Mouse (Mus musculus) T-helper 1 cell (primary cell): ENCODE results near the gene Cavin2.

ENCODE experiments used
- in situ Hi-C: fragments of 300-600 bp; cut with MboI, MseI; formaldehyde crosslinking; loops from one replicate; pipeline ENCODE4 v1.15.1; 2025; ENCODE audit warnings: high pct_unique_total_duplicates

The Cavin2 gene

DNA sequence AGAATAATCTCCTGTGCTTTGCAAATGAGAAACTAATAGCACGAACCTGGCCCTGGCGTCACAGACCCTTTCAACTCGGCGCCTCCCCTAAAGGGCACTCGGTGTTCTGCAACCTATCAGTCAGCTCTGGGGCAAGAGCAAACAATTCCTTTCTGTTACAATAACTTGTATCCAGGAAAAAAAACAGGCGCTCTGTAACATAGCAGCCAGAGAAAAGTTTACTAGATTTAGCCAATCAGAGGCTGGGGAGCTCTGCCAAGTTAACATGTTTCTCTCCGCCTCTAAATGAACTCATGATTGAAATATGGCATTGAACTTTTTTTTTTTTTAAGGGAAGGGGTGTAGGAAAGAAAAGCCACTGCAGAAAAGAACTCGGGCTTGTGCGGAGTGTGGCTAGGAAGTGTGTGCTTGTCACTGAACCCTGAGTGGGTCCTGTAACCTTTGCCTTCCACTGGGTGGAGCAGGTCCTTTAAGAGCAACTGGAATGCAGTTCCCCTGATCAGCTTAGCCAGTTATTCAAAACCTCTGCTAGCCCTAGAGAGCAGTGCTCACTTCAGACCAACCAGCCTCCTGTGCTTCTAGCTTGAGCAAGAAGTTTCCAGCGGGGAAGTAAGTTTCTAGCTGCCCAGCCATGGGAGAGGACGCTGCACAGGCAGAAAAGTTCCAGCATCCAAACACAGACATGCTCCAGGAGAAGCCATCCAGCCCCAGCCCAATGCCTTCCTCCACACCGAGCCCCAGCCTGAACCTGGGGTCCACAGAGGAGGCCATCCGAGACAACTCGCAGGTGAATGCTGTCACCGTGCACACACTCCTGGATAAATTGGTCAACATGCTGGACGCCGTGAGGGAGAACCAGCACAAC, at the start of gene Cavin2:
TSS of gene Cavin2 (plus strand) at position 372 of the 865 bp plus-strand sequence.
- in situ Hi-C loops: no loop called here

DNA sequence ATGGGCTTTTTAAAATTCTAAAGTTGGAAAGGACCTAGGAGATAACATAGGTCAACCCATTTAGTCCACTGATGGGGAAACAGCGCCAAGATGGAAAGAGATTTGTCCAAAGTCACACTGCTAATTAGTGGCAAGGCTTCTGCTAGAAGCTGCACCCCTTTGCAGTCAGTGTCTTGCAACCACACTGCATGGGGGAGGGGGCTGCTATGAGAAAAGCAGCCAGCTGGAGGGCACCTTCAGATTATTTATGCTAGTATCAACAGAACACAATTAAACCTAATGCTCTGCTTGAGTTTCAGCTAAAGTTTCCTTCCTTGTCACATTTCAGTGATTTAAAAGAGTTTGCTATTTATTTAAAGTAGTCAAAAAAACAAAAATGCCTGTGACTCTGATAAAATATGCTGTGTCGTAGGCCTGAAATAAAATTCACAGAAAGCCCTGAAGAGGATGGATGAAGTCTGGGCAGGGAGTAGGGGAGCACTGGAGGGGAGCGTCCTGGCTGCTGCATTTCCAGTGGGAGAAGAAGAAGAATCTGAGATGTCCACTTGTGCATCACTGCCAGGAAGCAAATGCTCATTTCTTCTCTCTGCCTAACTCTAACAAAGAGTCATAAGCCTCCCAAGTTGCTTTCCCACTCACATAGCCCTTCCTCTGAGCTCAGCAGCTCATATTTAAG, 47.5 kb upstream of the Cavin2 start:
- in situ Hi-C loops: no loop called here

DNA sequence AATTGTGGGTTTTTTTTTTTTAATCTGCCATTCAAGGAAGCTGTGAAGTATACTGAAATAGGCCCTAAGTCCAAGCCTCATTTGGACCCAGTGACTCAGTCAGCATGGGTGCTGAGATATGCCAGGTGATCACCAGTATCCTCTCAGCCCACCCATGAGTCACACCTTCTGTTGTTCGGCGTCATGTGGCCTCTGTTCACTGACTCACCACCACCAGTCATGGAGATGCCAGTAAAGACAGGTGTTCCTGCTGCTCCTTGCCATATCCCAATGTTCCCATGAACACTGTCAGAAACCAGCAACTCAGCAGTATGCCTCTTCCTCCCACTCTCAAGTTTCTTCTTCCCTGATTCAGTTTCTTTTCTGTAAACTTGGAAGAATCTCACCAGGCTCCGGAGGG, 45.6 kb upstream of the Cavin2 start:
- in situ Hi-C loops: no loop called here

DNA sequence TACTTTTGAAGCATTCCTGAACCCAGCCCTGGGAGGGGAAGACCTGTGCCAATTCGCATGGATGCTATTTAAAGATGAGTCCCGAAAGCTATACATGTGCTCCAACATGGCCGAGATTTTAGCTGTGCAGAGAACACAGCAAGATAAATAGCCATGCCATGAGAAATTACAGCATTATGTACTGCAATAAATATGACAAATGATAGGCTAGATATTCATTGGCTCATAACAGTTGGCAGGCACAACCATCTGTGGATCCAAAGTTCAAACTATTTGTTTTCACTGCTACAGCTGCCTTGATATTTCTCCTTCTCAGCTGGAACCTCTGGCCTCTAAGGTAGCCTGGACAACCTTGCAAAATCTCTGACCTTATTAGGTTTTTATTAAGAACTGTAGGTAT, 45.1 kb upstream of the Cavin2 start:
- in situ Hi-C loops: no loop called here

DNA sequence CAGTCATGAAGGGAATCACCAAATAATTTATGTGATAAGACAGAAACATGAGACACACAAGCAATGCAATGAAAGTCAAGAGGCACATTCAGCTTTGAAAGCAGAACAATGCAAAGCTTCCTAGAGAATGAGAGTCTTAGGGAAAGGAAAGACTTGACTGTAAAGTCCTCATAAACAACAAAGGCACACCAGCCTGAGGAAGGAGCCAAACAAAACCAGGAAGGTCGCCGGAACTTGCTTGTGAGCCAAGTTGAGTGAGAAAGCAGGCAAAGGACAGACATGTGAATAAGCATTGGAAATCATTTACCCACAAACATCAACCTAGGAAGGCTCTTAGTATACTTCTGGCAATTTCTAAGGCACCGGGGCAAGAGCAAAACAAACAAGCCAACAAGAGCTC, 43.5 kb upstream of the Cavin2 start:
- in situ Hi-C loops: no loop called here

DNA sequence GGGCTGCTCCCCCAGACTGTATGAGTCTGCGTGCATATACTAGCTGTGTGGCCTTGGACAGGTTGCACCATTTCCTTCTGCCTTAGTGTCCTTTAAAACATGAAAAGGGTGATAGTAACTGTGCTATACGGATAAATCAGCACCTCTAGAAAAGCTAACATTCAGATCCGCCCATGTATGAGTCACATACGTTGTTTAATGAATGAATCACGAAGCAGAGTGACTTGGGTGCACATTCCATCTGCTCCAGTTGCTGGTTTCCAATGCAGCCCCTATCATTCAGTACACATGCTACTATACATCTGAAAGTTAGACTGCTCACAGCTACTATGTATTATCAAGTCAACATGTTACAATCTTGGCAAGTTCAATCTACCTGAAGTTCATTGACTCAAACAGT, 38.6 kb upstream of the Cavin2 start:
- in situ Hi-C loops: no loop called here

DNA sequence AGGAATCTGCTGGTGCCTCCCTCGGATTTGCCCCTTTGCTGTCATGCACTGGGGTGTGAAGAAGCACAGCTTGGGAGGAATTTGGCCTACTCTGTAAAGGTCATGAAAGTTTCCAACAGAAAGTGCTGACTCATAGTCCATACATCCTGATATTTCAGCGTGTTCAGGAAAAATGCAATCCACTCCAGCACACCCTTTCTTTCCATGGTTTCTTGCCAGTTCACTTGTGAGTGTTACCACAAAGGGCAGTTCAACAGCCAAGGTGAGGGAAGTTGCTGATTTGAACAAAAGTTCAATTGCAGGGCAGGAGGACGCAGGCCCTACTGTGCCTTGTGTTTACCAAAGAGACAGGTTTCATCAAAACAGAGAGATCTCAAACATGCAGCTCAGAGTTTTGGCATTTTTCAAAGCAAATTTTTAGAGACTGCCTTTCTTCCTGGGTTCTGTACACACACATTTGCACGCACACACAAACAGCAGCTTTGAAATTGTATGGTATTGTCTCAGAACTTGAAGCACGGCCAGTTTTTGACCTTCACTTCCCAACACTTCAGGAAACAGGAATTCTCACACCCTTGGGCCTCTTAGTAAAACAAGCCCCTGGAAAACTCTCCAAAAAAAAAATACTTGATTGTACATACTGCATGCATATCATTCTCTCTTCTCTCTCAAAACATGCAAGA, 23.7 kb upstream of the Cavin2 start:
- in situ Hi-C loops: no loop called here

DNA sequence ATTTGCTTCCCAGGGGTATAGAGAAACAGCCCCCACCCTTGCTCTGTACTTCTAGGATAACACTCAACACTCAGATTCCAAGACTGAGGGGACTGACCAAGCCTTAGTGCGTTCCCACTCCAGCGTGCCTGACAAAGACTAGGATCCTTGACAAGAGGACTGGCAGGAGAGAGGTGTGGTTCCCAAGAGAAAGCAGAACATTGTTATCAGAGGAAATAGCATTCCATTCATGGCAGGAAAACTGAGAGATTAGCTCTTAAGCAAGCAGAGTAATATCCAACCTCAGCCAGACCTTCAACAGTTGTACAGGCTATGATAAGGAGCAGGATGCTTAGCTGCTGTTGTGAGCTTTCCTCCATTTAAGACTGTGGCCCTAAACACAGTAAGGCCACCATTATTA, 23.0 kb upstream of the Cavin2 start:
- in situ Hi-C loops: no loop called here

DNA sequence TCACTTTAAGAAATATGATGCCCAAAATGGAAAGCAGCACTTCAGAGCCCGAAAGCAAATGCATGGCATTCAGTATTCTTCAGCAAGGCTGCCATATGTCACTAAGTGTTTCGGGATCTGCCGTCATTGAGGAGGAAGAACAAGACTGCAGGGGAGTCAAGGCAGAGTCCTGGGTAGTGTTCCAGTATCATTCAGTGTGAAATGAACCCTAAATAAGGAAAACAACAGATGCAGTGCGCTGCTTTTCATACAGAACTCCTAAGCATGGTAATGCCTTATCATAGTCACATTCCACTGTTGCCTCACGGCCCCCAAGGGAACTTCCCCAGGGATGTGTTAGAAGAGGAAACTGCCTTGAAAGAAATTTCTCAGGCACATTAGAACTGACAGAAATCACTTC, 21.8 kb upstream of the Cavin2 start:
- in situ Hi-C loops: no loop called here

DNA sequence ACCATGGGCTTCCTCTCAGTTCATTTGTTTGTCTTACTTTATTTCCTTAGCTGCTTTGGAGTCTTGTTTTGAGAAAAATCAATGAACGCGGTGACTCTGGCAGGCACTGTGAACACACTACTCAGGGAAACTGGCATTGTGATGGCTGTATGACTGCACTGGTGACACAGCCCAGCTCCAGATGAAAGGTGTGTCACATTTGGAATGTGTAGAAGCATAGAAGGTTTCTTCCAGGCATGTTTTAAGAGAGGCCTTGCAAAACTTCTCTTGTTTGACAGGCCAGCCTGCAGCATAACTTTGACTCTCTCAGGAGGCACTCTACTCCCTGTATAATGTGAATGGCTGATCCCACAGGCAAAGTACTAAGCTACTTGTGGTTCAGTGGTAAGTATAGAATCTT, 20.7 kb upstream of the Cavin2 start:
- in situ Hi-C loops: no loop called here

DNA sequence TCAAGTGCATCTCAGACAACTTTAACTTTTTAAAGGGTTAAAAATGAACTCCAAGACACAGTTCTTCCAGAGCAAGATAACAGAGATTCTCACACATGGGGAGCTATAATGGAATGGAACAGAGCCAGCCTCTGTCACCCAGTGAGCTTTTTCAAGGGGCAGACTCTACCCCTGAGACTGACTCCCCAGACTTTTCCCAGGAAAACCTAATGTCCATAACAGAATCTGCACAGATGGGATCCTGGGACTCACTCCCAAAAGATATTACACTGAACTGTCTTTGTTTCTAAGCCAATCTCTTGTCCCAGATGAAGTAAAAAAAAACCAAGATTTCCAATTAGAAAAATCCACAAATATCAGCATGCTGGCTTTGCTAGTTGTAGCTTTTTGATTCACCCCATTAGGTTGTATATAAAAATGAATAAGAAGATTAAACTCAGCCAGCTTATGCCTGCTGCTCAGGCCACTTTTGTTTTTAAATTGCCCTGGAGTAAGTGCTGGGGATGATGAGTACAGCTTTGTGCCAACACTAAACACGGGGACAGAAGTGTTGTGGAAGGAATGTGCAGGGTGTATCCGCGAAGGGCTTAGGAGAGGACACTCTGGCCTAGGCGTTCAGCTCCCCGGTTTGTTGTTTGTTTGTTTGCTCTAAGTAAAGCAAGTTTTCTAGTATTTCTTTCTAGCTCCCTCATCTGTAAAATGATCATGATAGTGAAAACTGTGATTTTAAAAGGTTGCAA, 18.6 kb upstream of the Cavin2 start:
- in situ Hi-C loops: no loop called here

DNA sequence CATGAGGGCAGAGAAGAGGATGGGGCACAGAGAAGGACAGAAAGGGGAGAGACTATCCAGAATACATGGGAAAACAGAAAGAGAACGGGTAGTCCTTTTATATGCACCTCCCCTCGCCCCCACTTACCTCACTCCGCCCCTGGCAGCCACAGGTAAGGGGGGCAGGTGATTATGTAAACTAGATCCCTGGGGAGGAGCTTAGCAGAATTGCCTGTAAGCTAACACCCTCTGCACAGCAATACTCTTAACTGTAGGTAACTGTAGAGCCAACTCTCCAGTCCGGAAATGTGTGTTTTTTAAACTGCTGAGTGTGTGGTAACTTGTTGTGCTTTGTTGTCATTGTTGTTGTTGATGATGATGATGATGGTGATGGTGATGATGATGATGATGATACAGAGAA, 17.1 kb upstream of the Cavin2 start:
- in situ Hi-C loops: no loop called here

DNA sequence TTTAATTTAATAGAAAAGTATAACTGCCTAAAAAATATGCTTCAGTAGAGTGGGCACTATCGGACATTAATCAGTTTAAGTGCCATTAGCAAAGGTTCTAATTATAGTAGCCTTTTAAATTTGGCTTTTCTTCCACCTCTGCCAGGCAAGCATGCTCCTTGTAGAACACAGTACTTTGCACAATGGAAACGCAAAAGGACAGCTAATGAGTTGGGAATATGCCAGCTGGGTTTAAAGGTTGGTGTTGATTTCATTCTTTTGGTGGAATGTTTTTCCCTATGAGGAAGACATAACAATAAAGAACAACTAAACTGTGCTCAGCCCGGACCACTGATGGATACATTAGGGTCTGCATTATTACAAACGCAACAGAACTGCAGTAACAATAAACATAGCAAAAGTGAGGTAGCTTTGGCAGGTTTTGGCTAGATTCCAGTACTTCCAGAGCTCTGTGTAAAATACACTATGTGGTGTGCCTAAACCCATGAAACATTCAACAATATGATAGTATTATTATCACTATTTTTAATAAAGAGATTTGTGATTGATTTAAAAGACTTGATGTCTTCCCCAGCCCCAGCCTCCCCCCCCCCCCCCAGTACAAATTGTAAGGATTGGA, 16.2 kb upstream of the Cavin2 start:
- in situ Hi-C loops: no loop called here

DNA sequence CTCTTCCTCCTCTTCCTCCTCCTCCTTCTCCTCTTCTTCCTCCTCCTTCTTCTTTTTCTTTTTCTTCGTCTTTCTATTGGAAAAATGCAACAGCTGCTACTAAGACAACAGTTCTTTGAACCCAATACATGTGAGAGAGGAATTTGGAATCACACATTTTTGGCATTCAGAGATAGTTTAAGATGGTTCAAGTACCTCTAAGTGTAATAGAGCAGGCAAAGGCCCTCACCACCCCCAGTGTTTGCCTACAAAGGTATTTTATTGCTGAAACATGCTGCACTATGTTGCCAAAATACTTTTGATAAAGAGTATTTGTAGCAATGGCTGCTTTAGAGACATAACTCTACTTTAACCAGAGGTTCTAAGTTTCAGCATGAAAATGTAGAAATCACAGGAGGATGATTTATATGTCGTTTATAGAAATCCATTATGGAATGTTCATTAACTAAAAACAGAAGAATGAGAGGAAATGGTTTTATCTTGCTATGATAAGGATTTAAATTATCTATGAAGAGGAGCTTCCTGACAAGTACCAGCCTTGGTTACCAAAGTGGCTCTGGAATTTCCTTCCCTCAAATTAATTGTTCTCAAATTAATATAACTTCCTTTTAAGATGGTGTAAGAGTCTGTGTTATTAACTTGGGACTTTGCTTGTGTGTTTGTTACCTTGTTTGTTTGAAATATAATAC, 10.9 kb upstream of the Cavin2 start:
- in situ Hi-C loops: no loop called here

DNA sequence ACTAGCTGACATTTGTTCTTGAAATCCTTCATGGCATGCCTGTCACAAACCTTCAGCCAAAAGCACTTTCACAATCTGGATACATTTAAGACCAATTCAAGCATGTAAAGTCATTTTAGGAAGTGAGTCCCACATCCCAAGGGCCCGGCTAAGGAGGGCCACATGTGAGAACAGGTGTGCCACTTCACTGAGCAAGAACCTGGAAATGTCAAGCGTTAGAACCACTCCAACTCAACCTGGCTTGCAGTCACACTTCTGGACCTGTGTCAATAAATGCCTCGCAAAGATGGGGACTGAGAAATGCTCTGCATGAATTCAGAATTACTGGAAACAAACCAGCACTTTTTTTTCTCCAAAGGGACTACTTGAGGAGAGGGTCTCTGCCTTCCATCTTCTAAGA, 725 bp upstream of the Cavin2 start:
- in situ Hi-C loops: no loop called here

DNA sequence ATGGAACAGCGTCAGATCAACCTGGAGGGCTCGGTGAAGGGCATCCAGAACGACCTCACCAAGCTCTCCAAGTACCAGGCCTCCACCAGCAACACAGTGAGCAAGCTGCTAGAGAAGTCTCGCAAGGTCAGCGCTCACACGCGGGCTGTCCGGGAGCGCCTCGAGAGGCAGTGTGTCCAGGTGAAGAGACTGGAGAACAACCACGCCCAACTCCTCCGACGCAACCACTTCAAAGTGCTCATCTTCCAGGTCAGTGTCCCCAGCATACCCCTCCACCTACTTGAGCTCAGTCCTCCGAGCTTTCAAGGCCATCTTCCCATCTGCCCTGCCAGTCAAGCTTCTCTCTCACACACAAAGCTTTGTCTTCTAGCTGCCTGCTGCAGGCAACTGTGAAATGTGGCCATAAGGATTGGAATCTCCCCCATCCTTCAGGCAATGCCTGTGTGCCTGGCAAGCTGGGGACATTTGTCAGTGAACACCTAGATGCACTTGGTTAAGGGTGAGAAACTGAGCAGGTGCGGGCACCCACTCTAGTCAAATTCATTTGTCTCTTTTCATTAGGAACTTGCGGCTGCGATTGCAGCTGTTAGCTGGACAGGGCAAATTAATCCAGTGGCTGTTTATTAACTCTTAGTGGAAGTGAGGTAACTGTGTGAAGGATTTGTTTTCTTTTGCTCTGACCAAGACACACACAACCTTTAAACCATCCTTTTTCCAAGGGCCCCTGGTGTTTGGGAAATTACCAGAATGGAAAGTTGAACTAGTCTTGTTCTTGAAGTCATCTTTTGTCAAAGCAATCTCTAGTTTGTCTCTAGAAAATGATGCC, 907 bp downstream of the Cavin2 start:
- in situ Hi-C loops: no loop called here

DNA sequence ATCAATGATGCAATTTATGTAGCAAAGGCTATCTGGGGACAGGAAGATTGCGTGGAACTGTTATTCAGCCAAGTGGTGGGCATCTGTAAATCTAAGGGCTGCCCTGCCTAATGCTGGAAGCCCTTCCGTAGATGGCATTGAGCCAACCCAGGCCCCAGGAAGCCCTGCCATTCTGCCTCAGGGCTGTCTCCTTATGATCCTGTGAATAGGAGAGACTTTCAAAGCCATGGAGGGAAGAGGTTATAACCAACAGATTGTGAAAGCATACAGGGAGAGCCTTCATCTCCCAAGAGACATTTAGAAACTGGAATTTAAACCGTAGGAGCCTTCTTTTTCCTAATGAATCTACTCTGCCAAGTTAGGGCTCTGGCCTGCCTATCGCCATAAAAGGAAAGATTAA, 1.7 kb downstream of the Cavin2 start:
- in situ Hi-C loops: no loop called here

DNA sequence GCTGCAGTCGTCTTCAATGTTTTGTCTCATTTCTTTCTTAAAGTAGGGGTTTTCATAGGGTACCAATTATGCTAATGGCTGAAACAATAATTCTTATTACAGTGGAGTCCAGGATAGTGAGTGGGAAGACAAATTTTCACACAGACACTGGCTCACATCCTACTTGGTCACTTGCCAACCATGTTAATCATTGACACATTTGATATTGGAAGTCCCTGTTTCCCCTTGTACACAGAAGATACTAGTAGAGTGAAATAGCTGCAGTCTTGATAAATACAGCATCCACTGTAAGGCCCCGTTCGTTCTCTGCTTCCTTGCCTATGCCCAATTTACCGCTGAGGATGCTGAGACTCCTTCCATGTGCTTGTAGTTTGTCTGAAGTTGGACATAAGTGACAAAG, 3.4 kb downstream of the Cavin2 start:
- in situ Hi-C loops: no loop called here

DNA sequence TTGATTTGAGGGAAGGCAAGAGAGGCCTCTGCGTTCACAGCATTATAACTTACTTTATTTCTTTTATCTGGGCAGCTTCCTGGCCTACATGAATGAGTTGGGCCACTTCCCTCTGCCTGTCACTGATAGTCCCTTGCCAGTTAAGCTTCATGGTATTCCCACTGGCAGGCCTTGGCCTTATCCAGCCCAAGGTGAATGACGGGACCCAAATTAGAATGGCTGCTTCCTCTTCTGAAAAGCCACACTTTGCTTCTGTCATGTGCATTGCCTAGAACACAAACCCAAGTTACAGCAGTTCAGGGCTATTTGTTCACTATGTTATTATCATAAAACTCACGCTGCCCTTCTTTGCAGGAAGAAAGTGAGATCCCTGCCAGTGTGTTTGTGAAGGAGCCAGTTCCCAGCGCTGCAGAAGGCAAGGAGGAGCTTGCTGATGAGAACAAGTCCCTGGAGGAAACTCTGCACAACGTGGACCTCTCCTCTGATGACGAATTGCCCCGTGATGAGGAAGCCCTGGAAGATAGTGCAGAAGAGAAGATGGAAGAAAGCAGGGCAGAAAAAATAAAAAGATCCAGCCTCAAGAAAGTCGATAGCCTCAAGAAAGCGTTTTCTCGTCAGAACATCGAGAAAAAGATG, 11.5 kb downstream of the Cavin2 start:
- in situ Hi-C loops: no loop called here

DNA sequence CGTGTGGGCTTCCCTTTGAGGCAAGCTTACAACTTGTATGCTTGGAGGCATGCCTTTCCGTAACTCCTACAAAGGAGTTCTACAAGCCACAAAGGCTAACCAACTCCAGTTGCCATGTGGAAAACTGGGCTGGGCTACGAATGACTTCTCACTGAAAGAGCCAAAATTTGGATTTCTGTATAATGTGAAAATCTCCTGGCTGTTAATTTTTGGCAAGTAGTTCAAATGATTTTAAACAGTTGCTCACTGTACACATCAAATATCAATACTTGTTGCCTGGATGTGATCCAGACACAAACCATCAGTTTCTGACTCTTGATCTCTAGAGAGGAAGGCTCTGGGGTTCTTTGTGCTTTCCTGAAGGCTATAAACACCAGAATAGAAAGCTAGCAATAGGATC, 18.1 kb downstream of the Cavin2 start:
- in situ Hi-C loops: no loop called here
